Mouse (Mus musculus) cortical plate, adult 2 months (tissue): ENCODE measurements around the gene Tesc. TPM values are rescaled to one million over a fixed set of nuclear protein-coding genes. Genes with fewer than 3 reads are reported as not detected.

ENCODE experiments used
- H3K27ac ChIP-seq: fragments of 200-500 bp; 2 replicates; pipeline ENCODE4 v1.5.1; 2012; ENCODE audit warnings: low read length, control low read depth, inconsistent platforms; ENCODE audit not compliant: insufficient read depth
- H3K4me1 ChIP-seq: fragments of 200-500 bp; 2 replicates; pipeline ENCODE4 v1.6.1; 2011; ENCODE audit warnings: low read length; ENCODE audit not compliant: control insufficient read depth, insufficient read depth
- H3K4me3 ChIP-seq: fragments of 200-500 bp; 2 replicates; pipeline ENCODE4 v1.5.1; 2011; ENCODE audit warnings: mild to moderate bottlenecking, low read length, control low read depth; ENCODE audit not compliant: insufficient read depth
- CTCF ChIP-seq: fragments of 200-500 bp; IDR thresholded peaks from 2 replicates; pipeline ENCODE4 v1.5.1; 2011; ENCODE audit warnings: mild to moderate bottlenecking, control low read depth, low read length; ENCODE audit not compliant: insufficient read depth; ENCODE audit errors: extremely low read depth
- POLR2A ChIP-seq: fragments of 200-500 bp; IDR thresholded peaks from 2 replicates; pipeline ENCODE4 v1.6.1; 2011; ENCODE audit warnings: mild to moderate bottlenecking, low read length, control low read depth; ENCODE audit not compliant: insufficient read depth; ENCODE audit errors: extremely low read depth
- polyA plus RNA-seq: library from polyadenylated mRNA; depleted of rRNA; stranded (reverse); fragments of >200 nt; gene quantifications from 2 replicates; pipeline ENCODE4 v1.2.3, GENCODE M21; 2012

Gene Tesc
- polyA plus RNA-seq, 1 experiment: 54.6 TPM

GRCm38 (mm10) chr5:118093321-118094035, 65.9 kb downstream of the Tesc start:
- no peak overlapping the region for H3K27ac ChIP-seq
- H3K4me3 ChIP-seq: no peak overlapping the region
- TF ChIP-seq POLR2A (no peak), CTCF (peak; percentile 60)
- peaks cover 10% of the 10 kb centered on the region for H3K4me1 ChIP-seq

- TF ChIP-seq POLR2A (no peak), CTCF (no peak)
- peaks cover 12% of the 10 kb centered on the region for H3K4me1 ChIP-seq
- H3K27ac ChIP-seq: no peak overlapping the region
These were observed 67.9 kb downstream of the Tesc start for GRCm38 (mm10) chr5:118095433-118095832.

DNA sequence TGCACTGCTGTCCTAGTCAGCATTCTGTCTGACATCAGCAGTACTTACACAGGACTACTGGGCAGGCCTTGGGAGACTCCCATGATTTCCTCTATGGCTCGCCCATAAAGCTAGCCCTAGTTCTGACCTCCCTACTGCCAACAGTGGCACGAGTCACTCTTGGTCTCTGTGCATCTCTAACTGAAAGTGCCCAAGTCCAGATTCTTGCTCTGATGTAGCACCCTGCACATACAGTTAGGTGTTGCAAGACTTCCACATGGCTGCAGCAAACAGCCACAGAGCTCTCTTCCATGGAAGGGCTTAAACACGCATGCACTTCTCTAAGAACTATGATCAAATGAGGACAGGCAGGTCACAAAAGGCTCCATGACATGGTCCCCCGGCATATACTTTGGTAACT, 68.3 kb downstream of the Tesc start:
- H3K4me3 ChIP-seq: no peak overlapping the region
- no peak overlapping the region; the same call in 1 of the 2 replicates for H3K27ac ChIP-seq
- peaks cover 12% of the 10 kb centered on the region for H3K4me1 ChIP-seq
- TF ChIP-seq CTCF: no peak
- TF ChIP-seq POLR2A: no peak

More at GRCm38 (mm10) chr5:118095433-118095832, 67.9 kb downstream of the Tesc start:
- H3K4me3 ChIP-seq: no peak overlapping the region

- Histone ChIP-seq H3K27ac (no peak overlapping the region), H3K4me3 (no peak overlapping the region), H3K4me1 (peaks cover 12% of the 10 kb centered on the region)
- TF ChIP-seq CTCF (no peak), POLR2A (no peak)
These were observed 68.8 kb downstream of the Tesc start for GRCm38 (mm10) chr5:118096317-118096716.

GRCm38 (mm10) chr5:118099069-118099869, 71.7 kb downstream of the Tesc start:
- H3K4me1 ChIP-seq: peaks cover 11% of the 10 kb centered on the region
- H3K4me3 ChIP-seq: no peak overlapping the region
- no peak overlapping the region for H3K27ac ChIP-seq
- no peak for TF ChIP-seq CTCF

DNA sequence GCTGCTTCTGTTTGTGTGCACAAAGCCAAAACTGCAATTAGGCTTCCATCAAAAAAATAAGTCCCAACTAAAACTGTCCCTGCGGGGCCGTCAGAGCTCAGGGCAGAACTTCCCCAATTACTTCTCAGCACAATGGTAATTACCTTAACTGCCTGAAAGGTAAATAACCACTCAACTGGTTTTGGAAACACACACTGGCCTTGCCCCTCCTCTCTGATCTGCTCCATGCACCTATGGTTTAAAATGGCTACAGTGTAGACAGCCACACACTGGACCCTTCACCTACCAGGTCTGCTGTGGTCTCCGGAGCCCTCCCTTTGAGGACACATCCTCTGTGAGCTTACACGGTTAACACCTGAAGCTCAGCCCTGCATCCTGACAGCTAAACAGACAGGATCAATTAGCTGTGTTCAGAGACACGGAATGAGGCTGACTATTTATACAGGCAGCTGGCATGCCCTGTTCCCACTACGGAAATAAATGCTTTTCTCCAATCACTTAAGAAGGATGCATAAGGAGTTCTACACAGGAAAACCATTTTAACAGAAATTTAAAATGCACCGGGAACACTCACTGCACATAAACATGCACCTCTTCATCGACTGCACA, 72.4 kb downstream of the Tesc start:
- Histone ChIP-seq H3K27ac (no peak overlapping the region), H3K4me1 (peaks cover 11% of the 10 kb centered on the region), H3K4me3 (no peak overlapping the region)
- TF ChIP-seq CTCF: no peak
- TF ChIP-seq POLR2A: no peak

DNA sequence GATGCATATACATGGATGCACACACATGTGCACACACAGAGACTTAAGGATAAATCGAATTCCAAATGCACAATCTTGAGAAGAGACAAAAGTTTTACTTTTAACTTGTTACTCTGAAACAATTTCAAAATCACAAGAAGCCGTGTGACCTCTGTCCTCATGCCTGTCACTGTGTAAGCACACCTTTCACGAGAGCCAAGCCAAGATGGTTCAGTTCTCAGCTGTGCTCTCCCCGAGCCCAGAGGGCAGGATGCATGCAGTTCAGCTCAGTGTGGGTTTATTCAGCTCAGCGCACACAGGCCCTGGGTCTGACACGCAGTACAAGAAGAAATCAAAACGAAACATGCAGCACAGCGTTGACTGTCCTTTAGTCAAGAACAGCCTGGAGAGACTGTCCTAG, 78.0 kb downstream of the Tesc start:
- Histone ChIP-seq H3K27ac (no peak overlapping the region), H3K4me3 (no peak overlapping the region), H3K4me1 (peaks cover 20% of the 10 kb centered on the region)
- TF ChIP-seq CTCF (no peak), POLR2A (no peak)

DNA sequence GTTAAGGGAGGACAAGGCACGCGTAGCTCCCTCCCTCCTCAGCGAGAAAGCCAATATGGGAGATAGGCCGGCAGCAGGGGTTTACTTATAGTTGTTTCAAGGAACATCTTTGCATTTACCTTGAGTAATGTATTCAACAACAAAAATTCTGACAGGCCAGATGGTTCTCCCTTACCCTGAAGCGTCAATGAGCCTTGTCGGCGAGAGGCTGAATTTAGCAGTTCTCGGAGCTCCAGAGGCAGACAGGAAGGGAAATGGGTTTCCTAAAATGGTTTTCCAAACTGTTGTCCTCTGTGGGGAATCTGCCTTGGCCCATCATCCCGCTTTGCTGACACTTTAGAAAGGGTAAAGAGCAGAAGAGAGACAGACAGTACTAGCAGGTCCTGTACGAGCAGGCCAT, 79.1 kb downstream of the Tesc start:
- TF ChIP-seq POLR2A (no peak), CTCF (no peak)
- Histone ChIP-seq H3K4me3 (no peak overlapping the region), H3K4me1 (peaks cover 20% of the 10 kb centered on the region), H3K27ac (peak overlapping the region; percentile 80)

GRCm38 (mm10) chr5:118108124-118108793, 80.7 kb downstream of the Tesc start:
- peaks cover 25% of the 10 kb centered on the region for H3K4me1 ChIP-seq
- TF ChIP-seq CTCF (no peak), POLR2A (no peak)
- no peak overlapping the region for H3K4me3 ChIP-seq
- H3K27ac ChIP-seq: no peak overlapping the region
